ENCODE assay signal across 14 mouse cellular contexts in the genomic region with DNA sequence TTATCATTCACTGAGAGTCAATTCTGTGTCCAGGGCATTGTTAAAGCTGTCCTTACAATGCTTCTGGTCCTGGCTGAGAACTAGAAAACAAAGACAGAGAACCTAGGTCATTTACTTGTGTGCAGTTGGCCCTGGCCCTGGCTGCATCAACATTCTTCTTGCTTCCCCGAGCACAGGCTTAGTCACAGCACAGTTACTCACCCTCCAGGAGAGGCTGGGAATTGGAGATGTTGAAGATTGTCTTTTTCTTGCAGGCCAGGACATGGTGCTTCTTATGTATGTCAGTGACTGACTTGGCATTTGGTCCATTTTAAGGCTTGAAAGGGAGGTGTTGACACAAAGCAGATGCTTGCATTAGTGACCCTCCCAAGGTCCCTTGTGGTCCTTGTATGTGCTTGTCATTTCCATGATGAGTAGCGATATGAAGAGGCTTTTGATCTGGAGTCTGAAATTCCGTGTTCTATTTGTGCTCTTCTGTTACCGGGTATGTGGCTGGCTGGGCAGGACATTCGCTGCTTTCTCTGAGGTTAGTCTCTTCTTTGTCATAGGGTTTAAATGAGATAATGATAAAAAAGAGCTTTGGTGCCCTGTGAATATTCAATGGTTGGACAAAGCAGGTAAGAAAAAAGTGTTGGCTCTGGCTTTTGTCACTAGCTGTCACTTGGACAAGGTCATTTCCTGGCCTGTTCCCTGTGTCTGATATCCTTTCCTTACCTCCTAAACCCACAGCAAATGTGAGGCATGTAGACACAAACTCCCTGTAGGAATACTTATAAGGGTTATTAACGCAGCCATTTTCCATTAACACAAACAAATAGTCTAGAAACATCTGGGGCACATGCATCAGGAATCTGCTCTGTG.
A peak's percentile ranks its signal among the peaks of the same experiment; 100 is the strongest.
DNase-seq lines count a peak whose midpoint lies in the region; ATAC-seq and TF ChIP-seq lines count a peak whose summit lies in the region.
"Had no signal": no experiment of that assay in that cellular context is flagged by ENCODE, and none has a peak within 500 bp of the region (broad histone marks: within the 10 kb centered on the region; RNA-seq: fewer than 3 reads in every experiment).

No protein-coding gene starts in this region.

- TF ChIP-seq CTCF in heart, adult 2 months (IDR thresholded peaks at IDR 0.05) = no peak
- TF ChIP-seq CTCF in heart, postnatal 0 days (IDR thresholded peaks at IDR 0.05; ENCODE audit: low read depth) = no peak

- H3K4me2 ChIP-seq in heart, postnatal 0 days (ENCODE audit: low read depth, low read length) = no peak overlapping the region
- H3K4me2 ChIP-seq: liver, embryonic 13.5 days had no signal

- peak; percentile 29 to 74 for DNase-seq in adrenal gland, adult (ENCODE audit: inconsistent age in 2 of 2, low spot score in 1 of 2)
- no peak for DNase-seq in adrenal gland, postnatal 4 days (ENCODE audit: low spot score in 2 of 2)
- peak; percentile 26 for DNase-seq in 3134 (ENCODE audit: extremely low read depth, insufficient read length, low spot score)
- peak in 1 of 2 experiments; percentile 22 for DNase-seq in heart, adult 2 months
- DNase-seq in heart, postnatal 0 days (ENCODE audit: low spot score) = peak; percentile 23
- no peak for DNase-seq in layer of hippocampus, adult 9-11 months
- DNase-seq in spleen, postnatal 14 days (ENCODE audit: low spot score in 2 of 2) = no peak
- no peak for DNase-seq in ovary, postnatal 10 days (ENCODE audit: low spot score)
- DNase-seq: cerebellum, adult 8-10 months; kidney, postnatal 14 days; liver, embryonic 13.5 days; lung, postnatal 14 days; right cerebral cortex, postnatal 25 days had no signal

- H3K4me1 ChIP-seq in heart, adult 2 months (ENCODE audit: control insufficient read depth, insufficient read depth, low read length) = peaks cover 16% of the 10 kb centered on the region
- H3K4me1 ChIP-seq in heart, postnatal 0 days (ENCODE audit: control insufficient read depth, insufficient read depth) = no peaks in the 10 kb centered on the region
- H3K4me1 ChIP-seq: liver, embryonic 13.5 days had no signal

- H3K79me2 ChIP-seq in heart, adult 2 months (replicated peaks; ENCODE audit: control insufficient read depth, insufficient read depth, low read length) = no peaks in the 10 kb centered on the region

- no peak overlapping the region for H3K9ac ChIP-seq in heart, adult 2 months (ENCODE audit: low read depth, low read length)
- no peak overlapping the region for H3K9ac ChIP-seq in heart, postnatal 0 days (replicated peaks; ENCODE audit: low read depth, low read length)
- H3K9ac ChIP-seq: liver, embryonic 13.5 days had no signal

- H3K9me3 ChIP-seq in heart, postnatal 0 days (replicated peaks; ENCODE audit: control insufficient read depth, low read length) = no peaks in the 10 kb centered on the region
- H3K9me3 ChIP-seq: liver, embryonic 13.5 days; midbrain, embryonic 10.5 days had no signal

- no peaks in the 10 kb centered on the region for H3K27me3 ChIP-seq in heart, adult 2 months (ENCODE audit: control insufficient read depth, insufficient read depth, low read length)
- H3K27me3 ChIP-seq in heart, postnatal 0 days (ENCODE audit: control insufficient read depth, insufficient read depth, low read length) = no peaks in the 10 kb centered on the region
- H3K27me3 ChIP-seq: liver, embryonic 13.5 days had no signal

- no peak for TF ChIP-seq POLR2A in heart, adult 2 months (IDR thresholded peaks at IDR 0.05; ENCODE audit: insufficient read depth, low read depth, low read length)

- no peak for TF ChIP-seq EP300 in heart, adult 2 months (IDR thresholded peaks at IDR 0.05; ENCODE audit: insufficient read depth, low read depth, low read length)
- TF ChIP-seq EP300 in heart, postnatal 0 days (IDR thresholded peaks at IDR 0.05; ENCODE audit: low read depth) = no peak

- peaks cover 8% of the 10 kb centered on the region for H3K36me3 ChIP-seq in heart, adult 2 months (ENCODE audit: control insufficient read depth, insufficient read depth, low read length)
- no peaks in the 10 kb centered on the region for H3K36me3 ChIP-seq in heart, postnatal 0 days (replicated peaks; ENCODE audit: control insufficient read depth, insufficient read depth, low read length)
- H3K36me3 ChIP-seq: liver, embryonic 13.5 days; midbrain, embryonic 10.5 days had no signal

- H3K4me3 ChIP-seq in heart, adult 2 months = no peak overlapping the region
- H3K4me3 ChIP-seq in heart, postnatal 0 days (ENCODE audit: low read depth, low read length) = no peak overlapping the region
- H3K4me3 ChIP-seq: liver, embryonic 13.5 days; midbrain, embryonic 10.5 days had no signal

- intact Hi-C loops in heart, adult 2 months (cut with DNase I) = no loop called here

- 36% methylated on average over 6 of the region's 6 CpGs for WGBS in heart, adult 2 months
- WGBS in heart, postnatal 0 days = 10% methylated on average over 6 of the region's 6 CpGs

- peak; percentile 48 for ATAC-seq in heart, postnatal 0 days (ENCODE audit: insufficient read depth, low read depth)

- H3K27ac ChIP-seq in heart, adult 2 months = peak overlapping the region; percentile 50
- peak overlapping the region; percentile 40; the same call in 1 of the 2 replicates for H3K27ac ChIP-seq in heart, postnatal 0 days (ENCODE audit: low read depth)
- H3K27ac ChIP-seq: liver, embryonic 13.5 days; midbrain, embryonic 10.5 days had no signal

Comparison
In these comparisons a context has a peak if more than half of its experiments do, and no peak if none do; other contexts are left out.
1. DNase-seq: peak in adrenal gland, adult (2 of 2), 3134 (single experiment) and heart, postnatal 0 days (single experiment); none in adrenal gland, postnatal 4 days (0 of 2), layer of hippocampus, adult 9-11 months (single experiment), spleen, postnatal 14 days (0 of 2) and ovary, postnatal 10 days (single experiment).